Mouse (Mus musculus) embryonic facial prominence, embryonic 13.5 days (tissue): ENCODE results near the gene Rps27l. TPM values are rescaled to one million over a fixed set of nuclear protein-coding genes. Genes with fewer than 3 reads are reported as not detected.

Source experiments
- ATAC-seq: fragments of 200-750 bp; cut with Nextera tagmentation; 2 replicates; pipeline ENCODE4 v1.8.0; 2017; ENCODE audit warnings: low read depth; ENCODE audit not compliant: insufficient number of reproducible peaks, insufficient read depth, low FRiP score, low TSS enrichment
- H3K27ac ChIP-seq: fragments of 300-500 bp; sonication (generic); 2 replicates; pipeline ENCODE4 v1.5.1; 2015; ENCODE audit warnings: moderate library complexity, mild to moderate bottlenecking, inconsistent platforms
- H3K27me3 ChIP-seq: fragments of 300-500 bp; sonication (generic); 2 replicates; pipeline ENCODE4 v1.6.1; 2015; ENCODE audit warnings: mild to moderate bottlenecking, inconsistent platforms
- H3K36me3 ChIP-seq: fragments of 300-500 bp; sonication (generic); 2 replicates; pipeline ENCODE4 v1.6.1; 2015; ENCODE audit warnings: mild to moderate bottlenecking, inconsistent platforms
- H3K4me1 ChIP-seq: fragments of 300-500 bp; sonication (generic); 2 replicates; pipeline ENCODE4 v1.6.1; 2015; ENCODE audit warnings: inconsistent platforms
- H3K4me2 ChIP-seq: fragments of 300-500 bp; sonication (generic); 2 replicates; pipeline ENCODE4 v1.6.1; 2015; ENCODE audit warnings: moderate library complexity, mild to moderate bottlenecking, inconsistent platforms
- H3K4me3 ChIP-seq: fragments of 300-500 bp; sonication (generic); 2 replicates; pipeline ENCODE4 v1.5.1; 2015; ENCODE audit warnings: mild to moderate bottlenecking, inconsistent platforms
- H3K9ac ChIP-seq: fragments of 300-500 bp; sonication (generic); 2 replicates; pipeline ENCODE4 v1.6.1; 2015; ENCODE audit warnings: mild to moderate bottlenecking, inconsistent platforms
- H3K9me3 ChIP-seq: fragments of 300-500 bp; sonication (generic); 2 replicates; pipeline ENCODE4 v1.6.1; 2016; ENCODE audit warnings: inconsistent platforms
- WGBS: fragments of 180-500 bp; shearing (Covaris S2); methylation state at CpG from one replicate; pipeline ENCODE4 v1.1.7; 2015; ENCODE audit warnings: mixed read lengths; 5-methylcytosine and 5-hydroxymethylcytosine counted together
- polyA plus RNA-seq: library from polyadenylated mRNA; unstranded; fragments of >200 nt; fragmentation: Nextera tagmentation; extraction: Ambion mirVana; gene quantifications from 2 replicates; pipeline ENCODE4 v1.2.1, GENCODE M21; 2015

Rps27l gene
- polyA plus RNA-seq, 1 experiment from 2014 or later: 760 TPM

- no peaks in the 10 kb centered on the region for H3K27me3 ChIP-seq
- no peak overlapping the region for H3K9ac ChIP-seq
Measured at GRCm38 (mm10) chr9:66922076-66922475, 23.8 kb upstream of the Rps27l start.

GRCm38 (mm10) chr9:66925853-66926252 is 20.0 kb upstream of the Rps27l start:
- 71% methylated on average over 3 of the region's 3 CpGs for WGBS
- no peak overlapping the region for H3K4me2 ChIP-seq
- no peak overlapping the region for H3K27ac ChIP-seq
- H3K36me3 ChIP-seq: no peaks in the 10 kb centered on the region
- H3K4me3 ChIP-seq: no peak overlapping the region
- H3K9me3 ChIP-seq: no peaks in the 10 kb centered on the region
- no peak for ATAC-seq
- H3K9ac ChIP-seq: no peak overlapping the region
- H3K4me1 ChIP-seq: no peaks in the 10 kb centered on the region
- no peaks in the 10 kb centered on the region for H3K27me3 ChIP-seq

More at GRCm38 (mm10) chr9:66922076-66922475, 23.8 kb upstream of the Rps27l start:
- H3K27ac ChIP-seq: no peak overlapping the region
- no peaks in the 10 kb centered on the region for H3K36me3 ChIP-seq
- no peak overlapping the region for H3K4me3 ChIP-seq
- no peak overlapping the region for H3K4me2 ChIP-seq
- no peaks in the 10 kb centered on the region for H3K9me3 ChIP-seq
- H3K4me1 ChIP-seq: peaks cover 12% of the 10 kb centered on the region
- 92% methylated on average over 1 of the region's 1 CpGs for WGBS
- ATAC-seq: no peak

- no peaks in the 10 kb centered on the region for H3K9me3 ChIP-seq
- no peaks in the 10 kb centered on the region for H3K27me3 ChIP-seq
- H3K4me2 ChIP-seq: no peak overlapping the region
- no peaks in the 10 kb centered on the region for H3K36me3 ChIP-seq
- 82% methylated on average over 8 of the region's 8 CpGs for WGBS
- H3K27ac ChIP-seq: no peak overlapping the region
- no peaks in the 10 kb centered on the region for H3K4me1 ChIP-seq
- no peak for ATAC-seq
- no peak overlapping the region for H3K9ac ChIP-seq
- no peak overlapping the region for H3K4me3 ChIP-seq
Measured at GRCm38 (mm10) chr9:66927696-66928402, 18.0 kb upstream of the Rps27l start.

GRCm38 (mm10) chr9:66930351-66930750 is 15.5 kb upstream of the Rps27l start:
- Histone ChIP-seq H3K4me3 (no peak overlapping the region), H3K27ac (no peak overlapping the region), H3K9me3 (no peaks in the 10 kb centered on the region), H3K4me2 (no peak overlapping the region), H3K36me3 (no peaks in the 10 kb centered on the region), H3K4me1 (no peaks in the 10 kb centered on the region), H3K9ac (no peak overlapping the region), H3K27me3 (no peaks in the 10 kb centered on the region)
- no peak for ATAC-seq
- 68% methylated on average over 7 of the region's 7 CpGs for WGBS

GRCm38 (mm10) chr9:66933869-66934808 is 11.7 kb upstream of the Rps27l start:
- Histone ChIP-seq H3K4me3 (no peak overlapping the region), H3K4me1 (peaks cover 5% of the 10 kb centered on the region; the same call in 1 of the 2 replicates), H3K9ac (no peak overlapping the region), H3K36me3 (no peaks in the 10 kb centered on the region), H3K9me3 (no peaks in the 10 kb centered on the region), H3K27ac (no peak overlapping the region), H3K4me2 (no peak overlapping the region), H3K27me3 (no peaks in the 10 kb centered on the region)
- 66% methylated on average over 19 of the region's 19 CpGs for WGBS
- ATAC-seq: no peak

DNA sequence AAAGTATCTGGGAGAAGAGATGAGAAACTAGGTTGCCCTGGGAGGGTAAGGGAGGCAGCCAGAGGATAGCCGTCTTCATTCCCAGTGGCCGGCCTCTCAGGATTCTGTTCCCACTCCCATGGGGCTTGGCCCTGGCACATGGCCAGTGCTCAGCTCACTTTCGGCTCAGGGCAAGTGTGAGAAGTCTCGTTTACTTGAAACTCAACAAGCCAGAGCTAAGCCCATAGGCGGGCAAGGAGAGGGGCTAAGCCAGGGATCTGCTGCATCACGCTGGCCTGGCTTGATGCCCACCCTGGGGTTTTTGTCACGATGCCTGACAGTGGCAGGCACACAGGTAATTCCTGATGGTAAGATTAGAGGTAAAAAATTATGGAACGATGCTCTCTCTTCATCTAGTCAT is 8.4 kb upstream of the Rps27l start:
- Histone ChIP-seq H3K4me2 (no peak overlapping the region), H3K9ac (no peak overlapping the region), H3K4me3 (no peak overlapping the region), H3K9me3 (no peaks in the 10 kb centered on the region), H3K27ac (no peak overlapping the region), H3K36me3 (no peaks in the 10 kb centered on the region), H3K27me3 (no peaks in the 10 kb centered on the region), H3K4me1 (peaks cover 12% of the 10 kb centered on the region; the same call in 1 of the 2 replicates)
- WGBS: 64% methylated on average over 8 of the region's 8 CpGs
- no peak for ATAC-seq

DNA sequence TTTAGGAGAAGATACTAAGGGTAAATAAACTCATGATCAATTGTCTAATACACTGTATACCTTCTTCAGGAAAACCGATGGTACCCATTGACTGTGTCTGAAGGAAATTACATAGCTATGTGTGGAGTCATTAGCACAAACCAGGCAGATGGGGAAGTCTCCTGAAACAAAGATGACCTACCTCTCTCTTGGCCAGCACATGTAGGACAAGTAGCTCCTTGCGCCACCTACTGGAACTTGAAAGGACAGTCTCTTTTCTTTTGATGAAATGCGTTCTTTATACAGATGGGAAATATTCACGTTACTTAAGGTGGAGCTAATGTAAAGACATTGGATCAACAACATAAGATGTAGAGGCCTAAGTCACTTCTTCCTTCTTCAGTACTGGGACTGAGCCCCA is 7.0 kb upstream of the Rps27l start:
- ATAC-seq: no peak
- 3% methylated on average over 4 of the region's 4 CpGs for WGBS
- H3K27me3 ChIP-seq: no peaks in the 10 kb centered on the region

GRCm38 (mm10) chr9:66945161-66945560 is 725 bp upstream of the Rps27l start:
- H3K27ac ChIP-seq: peak overlapping the region; percentile 96
- peak overlapping the region; percentile 90 for H3K4me3 ChIP-seq
- H3K9me3 ChIP-seq: no peaks in the 10 kb centered on the region
- peak overlapping the region; percentile 97 for H3K9ac ChIP-seq
- WGBS: 11% methylated on average over 4 of the region's 4 CpGs
- no peaks in the 10 kb centered on the region for H3K27me3 ChIP-seq
- H3K4me1 ChIP-seq: peaks cover 10% of the 10 kb centered on the region; the same call in 1 of the 2 replicates
- H3K4me2 ChIP-seq: peak overlapping the region; percentile 68
- peaks cover 12% of the 10 kb centered on the region for H3K36me3 ChIP-seq
- ATAC-seq: no peak

More for the DNA sequence above, 7.0 kb upstream of the Rps27l start:
- Histone ChIP-seq H3K27ac (no peak overlapping the region), H3K4me2 (no peak overlapping the region), H3K36me3 (no peaks in the 10 kb centered on the region), H3K4me3 (no peak overlapping the region), H3K4me1 (peaks cover 12% of the 10 kb centered on the region; the same call in 1 of the 2 replicates), H3K9ac (no peak overlapping the region), H3K9me3 (no peaks in the 10 kb centered on the region)

- Histone ChIP-seq H3K9ac (no peak overlapping the region), H3K27ac (no peak overlapping the region), H3K27me3 (no peaks in the 10 kb centered on the region), H3K4me1 (peaks cover 4% of the 10 kb centered on the region; the same call in 1 of the 2 replicates), H3K4me3 (no peak overlapping the region), H3K9me3 (no peaks in the 10 kb centered on the region), H3K36me3 (peaks cover 15% of the 10 kb centered on the region), H3K4me2 (no peak overlapping the region)
- WGBS: 96% methylated on average over 2 of the region's 2 CpGs
- no peak for ATAC-seq
Measured at GRCm38 (mm10) chr9:66948536-66948935, 2.6 kb downstream of the Rps27l start.

GRCm38 (mm10) chr9:66952321-66952720 is 6.4 kb downstream of the Rps27l start:
- 78% methylated on average over 8 of the region's 8 CpGs for WGBS
- Histone ChIP-seq H3K9me3 (no peaks in the 10 kb centered on the region), H3K4me3 (no peak overlapping the region), H3K27ac (no peak overlapping the region), H3K36me3 (peaks cover 15% of the 10 kb centered on the region), H3K4me1 (no peaks in the 10 kb centered on the region), H3K27me3 (no peaks in the 10 kb centered on the region), H3K9ac (no peak overlapping the region), H3K4me2 (no peak overlapping the region)
- ATAC-seq: no peak

DNA sequence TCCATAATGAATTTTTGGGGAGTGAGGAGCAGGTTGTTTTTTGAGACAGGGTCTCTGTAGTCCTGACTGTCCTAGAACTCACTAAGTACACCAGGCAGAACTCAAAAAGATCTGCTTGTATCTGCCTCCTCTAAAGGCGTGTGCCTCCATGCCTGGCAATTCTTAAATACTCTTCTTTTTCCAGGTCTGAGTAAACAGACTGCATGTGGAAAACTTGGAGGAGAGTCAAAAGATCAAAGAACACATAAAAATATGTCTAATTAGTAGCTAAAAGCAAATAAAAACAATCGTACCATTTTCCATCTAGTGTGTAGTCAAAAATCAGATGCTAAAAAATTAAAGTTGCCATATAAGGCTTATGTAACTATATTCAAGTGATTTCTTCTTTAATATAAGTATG is 7.0 kb downstream of the Rps27l start:
- Histone ChIP-seq H3K4me3 (no peak overlapping the region), H3K4me2 (no peak overlapping the region), H3K4me1 (no peaks in the 10 kb centered on the region), H3K27ac (no peak overlapping the region), H3K9me3 (no peaks in the 10 kb centered on the region), H3K27me3 (no peaks in the 10 kb centered on the region), H3K36me3 (peaks cover 13% of the 10 kb centered on the region), H3K9ac (no peak overlapping the region)
- no peak for ATAC-seq
- 77% methylated on average over 2 of the region's 2 CpGs for WGBS
